Mouse (Mus musculus): ENCODE data around the gene Adamts13.

GRCm38 (mm10) chr2:27036003-27036402 is 62.8 kb downstream of the Adamts13 start:
- TF ChIP-seq CHD2 (IDR thresholded peaks at IDR 0.05; ENCODE audit: low read depth, low read length) = no peak
- TF ChIP-seq ZC3H11A (IDR thresholded peaks at IDR 0.05; ENCODE audit: borderline replicate concordance, low read depth, low read length) = no peak

Measured in ES-E14 (cell line).